Mouse (Mus musculus): ENCODE data around the gene Slc44a2. TPM values are rescaled to one million over a fixed set of nuclear protein-coding genes. Genes with fewer than 3 reads are reported as not detected.

Gene Slc44a2
- polyA plus RNA-seq, 1 experiment = 505 TPM

- WGBS = 91% methylated on average over 3 of the region's 3 CpGs
These were observed 28.2 kb upstream of the Slc44a2 start for GRCm38 (mm10) chr9:21292271-21292670.

GRCm38 (mm10) chr9:21299014-21299413 is 21.5 kb upstream of the Slc44a2 start:
- no peaks in the 10 kb centered on the region for H3K36me3 ChIP-seq (ENCODE audit: control insufficient read depth, insufficient read depth, low read length)
- DNase-seq = no peak
- H3K27me3 ChIP-seq (ENCODE audit: control insufficient read depth, insufficient read depth, low read length) = no peaks in the 10 kb centered on the region
- TF ChIP-seq POLR2A (IDR thresholded peaks at IDR 0.05; ENCODE audit: control insufficient read depth, extremely low read depth, insufficient read depth, low read length, poor library complexity) (no peak), CTCF (IDR thresholded peaks at IDR 0.05; ENCODE audit: borderline replicate concordance, control insufficient read depth, extremely low read depth, insufficient read depth, low read length, poor library complexity) (no peak)
- no peak overlapping the region for H3K4me3 ChIP-seq (ENCODE audit: control insufficient read depth, insufficient read depth, low read length)
- WGBS = 94% methylated on average over 10 of the region's 10 CpGs
- H3K27ac ChIP-seq (ENCODE audit: control insufficient read depth, insufficient read depth, low read length) = no peak overlapping the region
- 0 out of 2 replicates have a peak, but pooled peaks cover 4% of the 10 kb centered on the region for H3K4me1 ChIP-seq (replicated peaks; ENCODE audit: control insufficient read depth, insufficient read depth, low read length)

More at GRCm38 (mm10) chr9:21292271-21292670, 28.2 kb upstream of the Slc44a2 start:
- Histone ChIP-seq H3K4me3 (ENCODE audit: control insufficient read depth, insufficient read depth, low read length) (no peak overlapping the region), H3K36me3 (ENCODE audit: control insufficient read depth, insufficient read depth, low read length) (no peaks in the 10 kb centered on the region), H3K27me3 (ENCODE audit: control insufficient read depth, insufficient read depth, low read length) (no peaks in the 10 kb centered on the region), H3K4me1 (replicated peaks; ENCODE audit: control insufficient read depth, insufficient read depth, low read length) (peaks cover 13% of the 10 kb centered on the region), H3K27ac (ENCODE audit: control insufficient read depth, insufficient read depth, low read length) (no peak overlapping the region)
- DNase-seq = no peak
- TF ChIP-seq CTCF (IDR thresholded peaks at IDR 0.05; ENCODE audit: borderline replicate concordance, control insufficient read depth, extremely low read depth, insufficient read depth, low read length, poor library complexity) (no peak), POLR2A (IDR thresholded peaks at IDR 0.05; ENCODE audit: control insufficient read depth, extremely low read depth, insufficient read depth, low read length, poor library complexity) (no peak)

- peaks cover 17% of the 10 kb centered on the region for H3K4me1 ChIP-seq (replicated peaks; ENCODE audit: control insufficient read depth, insufficient read depth, low read length)
- no peak for DNase-seq
- WGBS = 95% methylated on average over 7 of the region's 7 CpGs
- H3K36me3 ChIP-seq (ENCODE audit: control insufficient read depth, insufficient read depth, low read length) = no peaks in the 10 kb centered on the region
- no peaks in the 10 kb centered on the region for H3K27me3 ChIP-seq (ENCODE audit: control insufficient read depth, insufficient read depth, low read length)
- H3K27ac ChIP-seq (ENCODE audit: control insufficient read depth, insufficient read depth, low read length) = no peak overlapping the region
- H3K4me3 ChIP-seq (ENCODE audit: control insufficient read depth, insufficient read depth, low read length) = no peak overlapping the region
- TF ChIP-seq CTCF (IDR thresholded peaks at IDR 0.05; ENCODE audit: borderline replicate concordance, control insufficient read depth, extremely low read depth, insufficient read depth, low read length, poor library complexity) = no peak
- no peak for TF ChIP-seq POLR2A (IDR thresholded peaks at IDR 0.05; ENCODE audit: control insufficient read depth, extremely low read depth, insufficient read depth, low read length, poor library complexity)
These were observed 15.4 kb upstream of the Slc44a2 start for GRCm38 (mm10) chr9:21305065-21305464.

- peaks cover 14% of the 10 kb centered on the region for H3K4me1 ChIP-seq (replicated peaks; ENCODE audit: control insufficient read depth, insufficient read depth, low read length)
- H3K27ac ChIP-seq (ENCODE audit: control insufficient read depth, insufficient read depth, low read length) = no peak overlapping the region
- no peaks in the 10 kb centered on the region for H3K27me3 ChIP-seq (ENCODE audit: control insufficient read depth, insufficient read depth, low read length)
- H3K36me3 ChIP-seq (ENCODE audit: control insufficient read depth, insufficient read depth, low read length) = no peaks in the 10 kb centered on the region
- peak overlapping the region; percentile 32 for H3K4me3 ChIP-seq (ENCODE audit: control insufficient read depth, insufficient read depth, low read length)
- no peak for TF ChIP-seq CTCF (IDR thresholded peaks at IDR 0.05; ENCODE audit: borderline replicate concordance, control insufficient read depth, extremely low read depth, insufficient read depth, low read length, poor library complexity)
- TF ChIP-seq POLR2A (IDR thresholded peaks at IDR 0.05; ENCODE audit: control insufficient read depth, extremely low read depth, insufficient read depth, low read length, poor library complexity) = no peak
- no peak for DNase-seq
- WGBS = 42% methylated on average over 15 of the region's 15 CpGs
These were observed 11.3 kb upstream of the Slc44a2 start for GRCm38 (mm10) chr9:21309150-21309741.

- DNase-seq = no peak
- Histone ChIP-seq H3K36me3 (ENCODE audit: control insufficient read depth, insufficient read depth, low read length) (no peaks in the 10 kb centered on the region), H3K27me3 (ENCODE audit: control insufficient read depth, insufficient read depth, low read length) (no peaks in the 10 kb centered on the region), H3K4me1 (replicated peaks; ENCODE audit: control insufficient read depth, insufficient read depth, low read length) (peaks cover 30% of the 10 kb centered on the region), H3K27ac (ENCODE audit: control insufficient read depth, insufficient read depth, low read length) (no peak overlapping the region), H3K4me3 (ENCODE audit: control insufficient read depth, insufficient read depth, low read length) (no peak overlapping the region)
- 97% methylated on average over 7 of the region's 7 CpGs for WGBS
- TF ChIP-seq POLR2A (IDR thresholded peaks at IDR 0.05; ENCODE audit: control insufficient read depth, extremely low read depth, insufficient read depth, low read length, poor library complexity) (no peak), CTCF (IDR thresholded peaks at IDR 0.05; ENCODE audit: borderline replicate concordance, control insufficient read depth, extremely low read depth, insufficient read depth, low read length, poor library complexity) (no peak)
These were observed 8.8 kb upstream of the Slc44a2 start for GRCm38 (mm10) chr9:21311695-21312094.

- H3K27me3 ChIP-seq (ENCODE audit: control insufficient read depth, insufficient read depth, low read length) = no peaks in the 10 kb centered on the region
- no peak for DNase-seq
- peaks cover 34% of the 10 kb centered on the region for H3K4me1 ChIP-seq (replicated peaks; ENCODE audit: control insufficient read depth, insufficient read depth, low read length)
- 66% methylated on average over 29 of the region's 35 CpGs for WGBS
- no peaks in the 10 kb centered on the region for H3K36me3 ChIP-seq (ENCODE audit: control insufficient read depth, insufficient read depth, low read length)
- no peak within 1 kb of the TSS for H3K27ac ChIP-seq (ENCODE audit: control insufficient read depth, insufficient read depth, low read length)
- H3K4me3 ChIP-seq (ENCODE audit: control insufficient read depth, insufficient read depth, low read length) = no peak within 1 kb of the TSS
- TF ChIP-seq CTCF (IDR thresholded peaks at IDR 0.05; ENCODE audit: borderline replicate concordance, control insufficient read depth, extremely low read depth, insufficient read depth, low read length, poor library complexity) (no peak), POLR2A (IDR thresholded peaks at IDR 0.05; ENCODE audit: control insufficient read depth, extremely low read depth, insufficient read depth, low read length, poor library complexity) (no peak)
These were observed 8.4 kb upstream of the Slc44a2 start, which contains the start of gene Ap1m2 for GRCm38 (mm10) chr9:21312134-21312533. Gene Ap1m2, minus strand, starts transcription at chr9:21312337.

All from thymus, adult 2 months (tissue).